Mouse (Mus musculus) frontal cortex, postnatal 36 days (tissue): ENCODE results near the gene Oas2.
A peak's percentile ranks its signal among the peaks of the same experiment; 100 is the strongest.
"Not testable (repeated sequence)": the region's sequence is repeated elsewhere in the genome, so short reads cannot be mapped to it uniquely, and the experiment has no call there.

Source experiments
- DNase-seq, 2 experiments: peaks; one replicate each; pipeline ENCODE4 v3.0.0; 2022; ENCODE audit warnings: low spot score in 2 of 2

The Oas2 gene

DNA sequence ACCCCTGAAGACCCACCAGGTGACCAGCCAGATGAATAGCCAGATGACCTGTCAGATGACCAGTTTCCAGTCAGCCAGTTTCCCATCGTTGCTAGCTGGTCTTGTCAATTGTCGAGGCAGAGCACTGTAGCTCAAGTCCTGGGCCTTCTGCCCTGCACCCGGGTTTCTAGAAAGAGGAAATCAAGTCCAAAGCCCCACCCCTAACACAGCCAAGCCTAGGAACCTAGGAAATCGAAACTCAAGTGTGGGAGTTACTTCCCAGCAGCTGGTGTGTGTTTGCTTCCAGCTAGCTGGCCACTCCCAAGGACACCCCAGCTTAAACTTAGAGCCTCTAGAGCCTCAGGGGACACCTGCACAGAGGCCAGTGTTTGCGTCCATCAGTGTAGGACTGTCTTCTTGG, at the start of gene Oas2:
Gene Oas2, minus strand, starts transcription at position 166 of the 400 bp plus-strand sequence.
- no peak for DNase-seq

DNA sequence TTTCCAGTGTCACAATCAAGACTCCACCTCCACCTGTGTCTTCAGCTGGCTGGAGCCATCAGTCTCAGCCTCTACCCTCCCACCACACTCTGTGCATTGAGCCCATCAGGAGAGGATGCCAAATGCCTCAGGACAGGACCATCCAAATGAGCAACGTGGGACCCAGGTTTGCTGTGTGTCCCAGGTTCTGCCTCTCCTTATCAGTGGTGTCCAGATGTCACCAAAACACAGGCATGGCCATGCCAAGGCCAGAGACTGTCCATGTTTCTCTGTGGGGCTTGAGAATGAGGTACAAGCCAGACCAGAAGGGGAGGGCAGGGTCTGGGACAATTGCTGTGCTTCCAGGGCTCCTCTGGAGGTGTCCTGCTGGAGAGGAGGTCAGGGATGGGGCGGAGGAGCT, 49.3 kb upstream of the Oas2 start:
- not testable (repeated sequence) for DNase-seq

DNA sequence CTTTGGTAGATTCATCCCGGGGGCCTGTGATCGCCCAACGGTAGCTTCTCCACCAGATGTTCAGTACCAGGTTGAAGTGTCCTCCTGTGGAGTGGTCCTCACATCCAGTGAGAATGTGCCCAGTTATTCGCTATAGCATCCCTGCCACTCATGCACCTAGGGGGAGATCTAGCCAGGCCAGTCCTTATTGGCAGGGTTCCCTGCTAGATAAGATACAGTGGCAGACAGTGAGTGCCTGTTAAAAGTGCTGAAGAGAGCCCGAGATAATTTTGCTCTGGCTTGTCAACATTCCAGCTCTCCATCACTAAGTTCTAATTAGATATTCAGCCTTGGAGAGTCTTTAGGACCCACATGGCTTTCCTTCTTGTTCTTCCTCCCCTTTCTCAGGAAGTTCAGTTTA, 48.5 kb upstream of the Oas2 start:
- not testable (repeated sequence) for DNase-seq

DNA sequence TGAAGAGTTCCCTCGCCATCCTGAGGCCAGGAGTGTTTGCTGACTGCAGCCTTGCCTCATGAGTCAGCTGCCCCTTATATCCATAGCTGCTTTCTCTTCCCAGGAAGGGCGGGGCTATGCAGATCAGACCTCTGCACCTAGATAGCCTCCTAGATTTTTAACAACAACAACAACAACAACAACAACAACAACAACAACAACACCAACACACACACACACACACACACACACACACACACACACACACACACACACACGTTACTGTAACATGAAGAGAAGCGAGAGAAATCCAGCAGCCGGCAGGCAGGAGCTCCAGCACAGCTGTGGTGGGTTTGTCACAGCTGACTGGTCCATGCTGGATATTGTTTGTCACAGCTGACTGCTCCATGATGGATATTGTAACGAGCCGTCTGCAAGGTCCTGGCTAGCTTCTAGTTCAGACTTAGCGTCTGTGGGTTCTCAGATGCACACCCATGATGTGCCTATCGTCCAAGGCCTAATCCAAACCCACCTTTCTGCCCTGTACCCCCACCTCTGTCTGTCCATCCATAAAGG, 45.9 kb upstream of the Oas2 start, which contains the start of gene Oas1e:
Gene Oas1e, minus strand, starts transcription at position 51 of the 555 bp plus-strand sequence.
- DNase-seq = not testable (repeated sequence)

DNA sequence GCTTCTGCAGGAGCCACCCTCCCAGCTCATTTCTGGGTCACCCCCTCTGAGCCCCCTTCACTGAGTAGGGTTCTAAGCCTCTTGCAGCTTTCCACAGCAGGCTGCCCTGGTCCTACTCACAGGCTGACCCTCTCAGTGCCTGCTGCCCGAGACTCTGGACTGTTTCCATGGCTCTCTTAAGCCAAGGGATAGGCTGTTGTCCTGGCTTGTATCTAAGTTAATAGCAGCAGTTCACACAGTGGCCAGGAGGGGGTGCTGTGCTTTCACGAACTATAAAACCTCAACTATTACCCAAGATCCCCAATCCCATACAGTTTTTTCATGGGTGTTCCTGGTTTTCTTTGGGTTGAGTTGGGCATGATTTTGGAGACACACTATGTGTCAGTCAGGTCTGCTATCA, 43.4 kb upstream of the Oas2 start:
- DNase-seq = peak; percentile 44 to 52

DNA sequence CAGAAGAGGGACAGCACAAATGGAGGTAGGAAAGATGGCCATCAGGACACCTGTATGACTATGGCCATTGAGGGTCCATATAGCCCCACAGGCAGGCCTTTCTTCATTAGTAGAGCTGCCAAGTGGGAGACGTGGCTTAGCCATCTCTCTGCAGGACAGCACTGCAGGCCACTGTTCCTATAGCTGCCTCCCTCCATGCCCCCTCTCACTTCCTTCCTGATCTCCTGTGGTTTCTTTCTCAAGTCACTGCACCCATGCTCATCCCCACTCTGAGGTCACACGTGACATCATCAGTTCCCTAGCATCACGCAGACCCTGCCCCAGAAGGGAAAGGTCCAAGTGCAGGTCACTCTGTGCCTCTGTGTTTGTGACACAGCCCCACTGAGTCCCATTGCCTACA, 37.4 kb upstream of the Oas2 start:
- no peak for DNase-seq

DNA sequence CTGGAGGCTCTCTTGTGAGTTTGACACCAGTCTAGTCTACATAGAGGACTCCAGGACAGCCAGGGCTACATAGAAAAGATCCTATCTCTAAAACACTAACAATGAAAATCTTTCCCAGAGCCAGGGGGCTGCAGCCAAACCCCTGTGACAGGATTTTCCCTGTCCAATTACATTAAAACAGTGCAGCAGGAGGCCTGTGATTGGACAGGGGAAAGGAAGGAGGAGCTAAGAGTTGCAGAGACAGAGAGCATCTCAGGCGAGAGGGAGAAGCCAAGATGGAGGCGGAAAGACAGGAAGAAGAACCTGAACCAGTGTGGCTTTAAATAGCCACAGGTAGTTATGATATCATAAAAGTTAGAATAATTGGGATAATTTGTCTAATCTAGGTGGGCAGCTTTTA, 32.8 kb upstream of the Oas2 start:
- DNase-seq = no peak

DNA sequence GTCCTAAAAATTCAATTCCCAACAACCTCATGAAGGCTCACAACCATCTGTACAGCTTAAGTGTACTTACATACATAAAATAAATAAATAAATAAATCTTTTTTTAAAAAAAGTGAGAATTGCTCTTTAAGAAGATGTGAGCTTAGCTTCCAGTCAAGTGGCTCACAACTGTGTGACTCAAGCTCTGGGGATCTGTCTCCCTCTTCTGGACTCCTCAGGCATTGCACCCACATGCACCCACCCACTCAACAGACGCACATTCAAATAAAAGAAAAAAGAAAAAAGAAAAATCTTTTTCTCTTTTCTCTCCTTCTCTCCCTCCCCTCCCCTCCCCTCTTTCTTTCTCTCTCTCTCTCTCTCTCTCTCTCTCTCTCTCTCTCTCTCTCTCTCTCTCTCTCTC, 32.0 kb upstream of the Oas2 start:
- DNase-seq = no peak

DNA sequence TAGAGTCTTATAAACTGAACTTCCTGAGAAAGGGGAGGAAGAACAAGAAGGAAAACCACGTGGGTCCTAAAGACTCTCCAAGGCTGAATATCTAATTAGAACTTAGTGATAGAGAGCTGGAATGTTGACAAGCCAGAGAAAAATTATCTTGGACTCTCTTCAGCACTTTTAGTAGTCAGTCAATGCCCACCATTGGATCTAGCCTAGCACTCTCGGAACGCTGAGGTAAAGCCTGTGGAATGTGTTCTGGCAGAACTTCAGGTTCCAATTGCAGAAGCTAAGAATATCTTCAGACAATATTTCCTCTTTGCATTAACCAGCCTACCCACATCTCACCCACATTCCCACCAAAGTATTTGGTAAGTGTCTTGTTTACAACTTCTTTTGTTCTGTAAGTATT, 30.3 kb upstream of the Oas2 start:
- DNase-seq = no peak

DNA sequence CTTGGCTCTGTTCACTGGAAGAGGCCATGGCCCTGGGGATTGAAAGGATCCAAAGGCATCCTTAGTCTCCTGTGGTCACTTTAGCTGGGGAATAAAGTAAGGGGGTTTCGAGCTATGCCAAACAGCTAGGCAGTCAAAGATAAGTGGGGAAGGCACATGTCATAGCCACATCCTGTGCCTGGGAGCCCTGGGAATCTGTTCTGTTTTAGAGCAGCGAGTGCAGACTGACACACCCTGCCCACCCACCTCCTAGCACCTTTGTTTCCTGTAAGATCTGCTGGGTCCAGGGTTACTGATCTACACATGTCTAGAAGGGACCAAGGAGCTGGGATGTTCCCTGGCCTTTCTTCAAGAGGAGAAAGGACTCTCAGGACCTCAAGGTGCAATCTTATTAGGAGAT, 29.3 kb upstream of the Oas2 start:
- DNase-seq = no peak

DNA sequence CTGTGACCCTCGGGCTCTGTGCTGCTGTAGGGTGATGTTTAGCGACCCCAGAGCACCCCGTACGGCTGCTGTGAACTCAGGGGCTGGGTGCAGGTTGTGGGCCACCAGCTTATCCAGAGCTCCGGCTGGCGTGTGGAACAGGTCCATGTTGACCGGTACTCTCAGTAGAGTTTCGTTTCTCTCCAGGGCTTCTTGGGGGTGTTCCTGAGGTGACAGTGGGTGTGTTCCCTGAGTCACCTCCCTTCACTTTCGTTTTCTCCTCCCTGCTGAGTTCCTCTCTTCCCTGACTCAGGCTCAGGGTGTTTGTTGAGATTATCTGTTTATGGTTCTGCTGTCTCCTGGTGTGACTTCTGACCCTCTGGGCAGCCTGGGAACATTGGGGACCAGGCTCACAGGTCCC, 27.8 kb upstream of the Oas2 start, which contains the start of gene Oas3:
Gene Oas3, minus strand, starts transcription at position 184 of the 400 bp plus-strand sequence.
- DNase-seq = no peak

DNA sequence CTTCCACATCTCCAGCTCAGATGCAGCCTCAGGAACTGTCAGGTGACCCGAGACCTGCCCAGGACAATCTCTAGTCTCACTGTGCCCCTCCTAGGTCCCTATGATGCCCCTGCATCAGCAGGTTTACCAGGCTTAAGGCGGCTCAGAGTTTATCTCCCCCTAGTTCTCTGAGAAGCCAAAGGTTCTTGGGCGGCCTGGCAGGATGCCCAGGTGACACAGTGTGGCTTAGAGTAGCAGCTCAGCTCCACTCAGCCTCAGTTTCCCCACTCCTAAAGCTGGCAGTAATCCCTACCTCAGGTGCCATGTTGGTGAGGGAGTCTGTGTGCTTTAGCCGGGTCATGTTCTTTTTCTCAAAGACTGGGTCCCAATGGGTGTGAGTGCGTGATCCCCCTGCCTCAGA, 27.1 kb upstream of the Oas2 start:
- DNase-seq = no peak

DNA sequence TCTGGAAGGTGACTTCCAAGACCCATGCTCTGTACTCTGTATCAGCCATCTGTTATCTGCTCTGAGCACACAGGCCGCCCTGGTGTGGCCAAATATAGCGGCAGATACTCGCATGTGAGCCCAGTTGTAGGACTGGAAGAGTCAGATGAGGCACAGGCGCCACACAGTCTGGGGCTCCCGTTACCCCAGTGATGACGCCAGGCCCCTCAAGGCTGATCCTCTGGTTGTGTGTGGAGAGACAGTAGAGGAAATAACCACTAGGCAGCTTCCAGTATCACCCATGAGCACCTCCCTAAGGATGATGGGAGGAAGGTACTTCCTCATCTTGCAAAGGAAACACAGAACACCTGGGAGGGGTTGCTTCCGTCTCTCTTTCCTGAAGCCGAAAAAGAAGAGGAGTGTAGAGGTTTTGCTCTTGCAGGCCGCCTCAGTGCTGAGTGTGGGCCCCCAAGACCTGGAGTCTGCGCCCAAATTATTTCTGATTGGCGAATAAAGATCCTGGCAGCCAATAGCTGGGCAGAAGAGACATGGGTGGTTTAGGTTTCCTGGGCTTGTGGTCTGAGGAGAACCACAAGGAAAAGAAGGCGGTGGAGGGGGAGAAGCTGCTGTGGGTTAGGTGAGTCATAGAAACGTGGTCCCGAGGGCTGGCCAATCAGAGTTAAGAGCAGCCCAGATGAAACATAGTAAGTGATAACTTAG, 25.8 kb upstream of the Oas2 start:
- DNase-seq = no peak

DNA sequence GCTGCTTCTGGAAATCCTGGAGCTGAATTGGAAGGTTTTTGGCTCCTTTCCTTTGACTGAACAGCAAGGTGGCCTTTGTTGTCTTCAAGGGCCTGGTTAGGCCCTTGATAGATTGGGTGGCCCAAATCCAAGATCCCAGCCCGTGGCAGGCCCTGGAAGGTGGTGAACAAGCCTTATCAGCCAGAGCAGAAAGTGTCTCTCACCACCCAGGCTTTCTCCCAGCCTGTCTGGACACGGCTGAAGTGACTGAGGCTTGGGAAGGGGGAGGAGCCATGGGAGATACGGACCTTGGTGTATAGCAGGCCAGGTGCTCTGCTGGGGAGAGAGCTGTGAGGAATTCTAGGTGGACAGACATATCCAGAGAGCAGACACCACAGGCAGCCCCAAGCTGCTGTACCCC, 19.7 kb upstream of the Oas2 start:
- no peak for DNase-seq

DNA sequence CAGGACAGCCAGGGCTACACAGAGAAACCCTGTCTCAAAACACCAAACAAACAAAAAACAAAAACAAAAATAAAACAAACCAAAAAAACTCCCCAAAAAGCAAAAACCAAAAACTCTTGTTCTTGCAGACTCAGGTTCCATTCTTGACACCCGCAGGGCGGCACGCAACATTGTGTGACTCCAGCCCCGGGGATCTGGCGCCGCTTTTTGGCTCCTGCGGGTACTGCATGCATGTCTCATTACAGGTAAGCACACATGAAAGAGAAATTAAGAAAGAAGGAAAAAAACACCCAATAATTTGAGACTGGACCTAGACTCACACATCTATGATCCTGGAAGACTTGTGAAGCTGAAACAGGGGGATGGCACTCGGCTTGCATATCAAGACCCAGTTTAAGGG, 15.4 kb upstream of the Oas2 start:
- DNase-seq = no peak

DNA sequence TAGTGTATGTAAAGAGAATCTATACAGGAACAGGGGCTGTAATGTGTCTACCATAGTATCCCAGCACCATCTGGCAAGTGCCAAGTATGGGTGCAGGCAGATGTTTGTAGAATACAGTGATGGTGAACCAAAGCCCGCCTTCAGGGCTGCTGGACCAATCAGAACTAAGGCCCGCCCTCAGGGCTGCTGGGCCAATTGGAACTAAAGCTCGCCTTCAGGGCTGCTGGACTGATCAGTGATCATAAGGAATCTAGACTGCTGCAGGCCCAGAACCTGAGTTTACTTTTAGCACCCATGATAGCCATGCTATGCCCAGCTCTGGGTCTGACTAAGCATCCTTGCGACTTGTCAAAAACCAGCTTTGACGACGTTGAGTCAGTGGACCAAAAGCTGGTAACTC, 12.2 kb upstream of the Oas2 start:
- no peak for DNase-seq

DNA sequence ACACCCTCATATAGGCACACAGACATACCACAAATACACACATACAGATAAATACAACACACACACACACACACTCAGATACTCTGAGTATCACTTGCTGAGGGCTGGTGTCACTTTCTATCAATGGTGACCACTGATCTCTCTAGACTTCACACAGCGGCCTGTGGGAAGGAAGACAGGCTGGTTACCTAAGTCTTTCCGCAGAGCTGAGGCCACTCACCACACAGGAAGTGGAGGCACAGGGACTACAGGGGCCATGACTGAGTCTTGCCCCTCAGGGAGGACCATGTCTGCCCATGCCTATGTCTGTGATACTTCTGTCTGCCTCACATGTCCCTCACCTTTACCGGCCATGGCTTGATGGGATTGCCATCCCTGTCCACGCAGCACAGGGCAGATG, 4.6 kb upstream of the Oas2 start:
- no peak for DNase-seq

DNA sequence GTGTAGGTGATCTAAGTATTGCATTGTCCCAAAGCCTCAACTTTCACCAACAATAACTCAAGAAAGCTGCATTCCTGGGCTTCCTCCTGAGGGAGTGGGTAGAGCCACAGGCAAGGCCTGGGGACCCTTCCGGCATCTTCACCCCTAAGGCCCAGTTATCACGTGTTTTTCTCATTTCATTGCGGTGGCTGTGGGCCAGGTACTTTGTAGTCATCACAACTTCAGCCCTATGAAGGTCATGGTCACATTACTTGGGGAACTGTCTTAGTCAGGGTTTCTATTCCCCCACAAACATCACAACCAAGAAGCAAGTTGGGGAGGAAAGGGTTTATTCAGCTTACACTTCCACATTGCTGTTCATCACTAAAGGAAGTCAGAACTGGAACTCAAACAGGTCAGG, 3.1 kb upstream of the Oas2 start:
- no peak for DNase-seq

DNA sequence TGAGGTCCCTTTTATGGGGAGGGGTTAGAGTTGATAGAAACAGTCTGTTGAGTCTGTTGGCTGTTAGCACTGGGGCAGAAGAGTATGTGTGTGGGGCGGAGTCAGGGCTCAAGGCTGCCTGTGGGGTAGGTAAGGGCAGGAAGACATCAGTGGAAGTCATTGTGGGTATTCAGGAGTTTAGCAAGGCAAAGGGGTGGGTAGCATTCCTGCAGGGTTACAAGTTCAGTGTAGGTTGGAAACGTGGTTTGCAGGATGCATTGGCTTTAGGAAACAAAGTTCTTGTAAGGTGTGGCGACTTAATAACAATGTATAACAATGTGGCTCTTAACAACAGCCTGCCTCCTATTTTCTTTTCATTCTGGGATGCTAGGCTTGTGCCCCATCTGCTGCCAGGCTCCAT, 1.6 kb upstream of the Oas2 start:
- no peak for DNase-seq

DNA sequence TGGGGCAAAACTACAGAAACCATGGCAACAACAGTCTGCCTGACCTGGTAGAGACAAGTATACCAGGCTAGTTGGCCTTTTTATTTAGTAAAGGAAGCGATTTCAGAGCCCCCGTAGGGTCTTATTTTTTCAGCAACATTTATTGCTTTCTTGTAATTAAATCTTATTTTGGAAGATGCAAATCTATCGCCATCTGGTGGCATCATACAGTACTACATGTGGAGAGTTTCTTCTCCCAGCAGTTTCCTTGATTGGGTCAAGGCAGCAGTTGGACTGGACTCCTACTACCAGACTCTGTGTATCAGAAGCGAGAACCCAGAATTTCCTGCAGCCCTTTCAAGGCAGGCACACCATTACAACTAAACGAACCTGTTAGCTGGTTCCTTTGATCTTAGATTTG, 3.2 kb downstream of the Oas2 start:
- peak; percentile 55 to 78 for DNase-seq

DNA sequence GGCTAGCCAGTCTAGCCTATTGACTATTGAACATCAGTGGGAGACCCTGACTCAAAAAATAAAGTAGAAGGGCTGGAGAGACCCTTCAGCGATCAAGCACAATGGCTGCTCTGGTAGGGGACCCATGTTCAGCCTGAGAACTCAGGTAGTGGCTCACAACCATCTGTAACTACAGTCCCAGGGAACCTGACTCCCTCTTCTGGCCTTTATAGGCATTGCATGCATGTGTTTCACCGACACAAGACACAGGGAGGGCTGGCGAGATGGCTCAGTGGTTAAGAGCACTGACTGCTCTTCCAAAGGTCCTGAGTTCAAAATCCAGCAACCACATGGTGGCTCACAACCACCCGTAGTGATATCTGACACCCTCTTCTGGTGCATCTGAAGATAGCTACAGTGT, 7.5 kb downstream of the Oas2 start:
- DNase-seq = peak in 1 of 2 experiments; percentile 17

DNA sequence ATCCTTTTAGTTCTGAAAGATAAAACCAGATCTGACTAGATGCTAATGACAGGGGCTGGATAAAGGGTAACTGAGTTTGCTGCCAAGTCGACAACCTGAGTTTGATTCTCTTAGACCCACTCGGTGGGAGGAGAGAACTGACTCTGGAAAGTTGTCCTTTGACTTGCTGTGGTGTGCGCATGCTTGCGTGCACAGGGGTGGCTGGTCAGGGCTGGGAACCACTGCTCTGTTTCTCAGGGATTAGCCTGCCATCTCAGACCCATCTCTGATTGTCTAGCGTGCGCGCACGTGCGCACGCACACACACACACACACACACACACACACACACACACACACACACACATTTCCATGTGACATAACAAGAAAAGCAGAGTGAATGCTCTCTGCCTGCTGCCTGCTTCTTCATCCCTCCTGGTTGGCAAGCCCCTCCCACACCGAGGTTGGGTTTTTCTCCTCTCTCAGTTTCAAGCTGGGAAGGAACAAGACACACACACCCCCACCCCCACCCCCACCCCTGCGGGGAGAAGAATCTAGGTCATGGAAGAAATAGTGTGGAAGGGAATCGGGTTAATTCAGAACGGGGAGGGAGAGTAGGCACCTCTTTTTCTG, 15.2 kb downstream of the Oas2 start:
- DNase-seq = no peak

DNA sequence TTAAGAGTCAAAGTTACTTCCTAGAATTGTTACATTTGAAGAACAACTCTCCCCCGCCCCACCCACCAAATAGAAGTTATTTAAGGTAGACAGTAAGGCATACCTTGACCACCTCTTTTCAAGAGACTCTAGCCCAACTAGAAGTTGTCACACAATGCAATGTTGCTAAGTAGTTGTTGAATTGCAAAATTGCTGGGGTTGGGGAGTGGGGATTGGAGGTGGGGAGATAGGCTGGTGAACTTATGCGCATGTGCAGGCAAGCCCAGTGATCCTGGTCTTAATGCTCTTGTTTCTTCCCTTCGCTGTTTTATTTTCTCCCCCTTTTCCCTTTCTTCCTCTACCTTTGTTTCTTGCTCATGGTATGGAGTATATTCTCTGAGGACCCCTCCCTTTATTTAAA, 16.0 kb downstream of the Oas2 start:
- no peak for DNase-seq
